Mouse (Mus musculus) MEL (cell line): Measurements from ENCODE around the gene Tmem251.

Experiments used
- CTCF ChIP-seq, 3 experiments: IDR thresholded peaks in 2 of 3; conservative IDR thresholded peaks in 1 of 3; 2 replicates each; pipeline ENCODE4 v1.5.1; 2011 to 2012; ENCODE audit warnings: low read length in 3 of 3, low read depth in 2 of 3, mild to moderate bottlenecking in 2 of 3, improper control_type of control experiment in 1 of 3, inconsistent platforms in 1 of 3, mixed read lengths in 1 of 3, moderate library complexity in 1 of 3; ENCODE audit not compliant: control insufficient read depth in 1 of 3, insufficient read depth in 1 of 3, poor library complexity in 1 of 3, severe bottlenecking in 1 of 3
- KAT2A ChIP-seq: conservative IDR thresholded peaks from 2 replicates; pipeline ENCODE4 v1.6.1; 2012; ENCODE audit warnings: low read depth, low read length, improper control_type of control experiment, inconsistent platforms
- MAFK ChIP-seq: IDR thresholded peaks from 2 replicates; pipeline ENCODE4 v1.6.1; 2011; ENCODE audit warnings: low read depth, mild to moderate bottlenecking, low read length, improper control_type of control experiment, borderline replicate concordance
- USF1 ChIP-seq: IDR thresholded peaks from 2 replicates; pipeline ENCODE4 v1.6.1; 2014; ENCODE audit warnings: low read depth, mild to moderate bottlenecking, inconsistent platforms, low read length, improper control_type of control experiment, moderate library complexity

- TF ChIP-seq CTCF (IDR thresholded peaks at IDR 0.05 in 2 of 3, conservative IDR thresholded peaks at IDR 0.05 in 1 of 3; ENCODE audit: control insufficient read depth in 1 of 3, insufficient read depth in 1 of 3, low read depth in 2 of 3, low read length in 3 of 3, poor library complexity in 1 of 3, severe bottlenecking in 1 of 3) (peak; percentile 50 to 80 (median 52)), USF1 (no peak), KAT2A (no peak), MAFK (no peak)
Observed at GRCm38 (mm10) chr12:102702356-102703110, 41.0 kb upstream of the Tmem251 start.
